Mouse (Mus musculus): ENCODE data around the gene Alk.

DNA sequence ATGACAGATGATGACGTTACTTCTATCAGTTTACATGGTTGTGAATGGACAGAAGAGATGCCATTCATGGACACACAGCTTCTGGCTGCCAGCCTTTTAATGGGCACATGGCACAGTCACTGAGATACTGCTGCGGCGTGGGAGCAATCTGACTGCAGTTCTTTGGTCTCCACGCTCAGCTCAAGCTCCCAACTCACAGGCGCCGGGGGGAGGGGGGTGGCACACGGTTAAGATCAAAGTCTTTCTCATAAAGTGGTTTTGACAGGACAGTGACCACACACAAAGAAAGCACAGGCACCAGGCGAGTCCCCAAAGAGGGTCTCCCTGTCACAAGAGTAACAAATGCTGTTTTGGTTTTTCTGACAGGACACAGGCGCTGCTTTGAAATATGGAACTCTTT, 641.7 kb downstream of the Alk start:
- TF ChIP-seq CTCF (IDR thresholded peaks at IDR 0.05; ENCODE audit: low read depth): no peak
- TF ChIP-seq EP300 (optimal IDR thresholded peaks at IDR 0.05): no peak
